Mouse (Mus musculus): ENCODE results near the gene 4930558C23Rik. TPM values are rescaled to one million over a fixed set of nuclear protein-coding genes. Genes with fewer than 3 reads are reported as not detected.
A peak's percentile ranks its signal among the peaks of the same experiment; 100 is the strongest.
"Not testable (repeated sequence)": the region's sequence is repeated elsewhere in the genome, so short reads cannot be mapped to it uniquely, and the experiment has no call there.

Gene 4930558C23Rik
- polyA plus RNA-seq (2015; fragmentation: Nextera tagmentation; extraction: Ambion mirVana), result not detected in 2 replicates

DNA sequence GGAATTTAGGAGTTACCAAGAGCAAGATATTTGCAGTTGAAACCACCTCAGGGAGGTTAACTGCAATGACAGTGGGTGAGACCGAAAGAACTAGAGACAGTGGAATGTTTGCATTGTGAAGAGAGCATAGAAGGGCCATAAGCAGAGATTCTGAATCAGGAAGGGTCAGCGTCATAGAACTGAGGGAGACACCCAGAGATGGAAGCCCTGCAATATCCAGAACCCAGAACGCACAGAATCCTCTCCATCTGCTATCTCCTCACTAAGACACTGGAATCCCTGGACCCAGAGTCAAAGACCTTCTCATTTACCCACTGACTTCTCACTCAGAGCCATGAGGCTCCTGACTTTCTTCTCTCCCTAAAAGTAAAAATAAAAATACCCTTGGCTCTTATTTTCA lies at the start of gene 4930558C23Rik:
Gene 4930558C23Rik (minus strand): TSS at position 101 of the 400 bp plus-strand sequence.
- ATAC-seq (ENCODE audit: low FRiP score), result no peak
- Histone ChIP-seq H3K9me3 (replicated peaks) (no peaks in the 10 kb centered on the region), H3K4me1 (no peaks in the 10 kb centered on the region), H3K9ac (replicated peaks) (no peak within 1 kb of the TSS), H3K4me3 (replicated peaks) (no peak within 1 kb of the TSS), H3K27me3 (replicated peaks) (no peaks in the 10 kb centered on the region), H3K27ac (replicated peaks) (no peak within 1 kb of the TSS), H3K36me3 (no peaks in the 10 kb centered on the region), H3K4me2 (no peak within 1 kb of the TSS)
- 97% methylated on average over 3 of the region's 3 CpGs for WGBS

DNA sequence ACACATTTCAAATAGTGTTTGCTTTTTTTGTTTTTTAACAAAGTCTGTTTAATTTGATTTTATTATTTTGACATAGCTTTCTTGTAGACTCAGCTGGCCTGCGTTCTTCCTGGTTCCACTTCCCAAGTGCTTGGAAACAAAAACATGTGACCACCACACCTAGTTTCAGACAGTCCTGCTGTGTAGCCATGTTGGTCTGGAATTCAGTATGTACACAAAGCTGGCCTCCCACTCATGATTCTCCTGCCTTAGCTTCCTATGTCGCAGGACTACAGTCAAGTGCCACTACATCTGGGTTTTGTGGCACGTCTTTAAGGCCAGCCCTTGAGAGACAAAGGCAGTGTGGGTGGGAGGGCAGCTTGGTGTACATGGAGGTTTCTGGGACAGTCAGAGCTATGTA lies 48.3 kb upstream of the 4930558C23Rik start:
- no peak overlapping the region for H3K9ac ChIP-seq (replicated peaks)
- H3K27ac ChIP-seq (replicated peaks), result no peak overlapping the region
- ATAC-seq (ENCODE audit: low FRiP score), result no peak
- WGBS, result 91% methylated on average over 3 of the region's 3 CpGs
- peaks cover 28% of the 10 kb centered on the region for H3K36me3 ChIP-seq
- no peaks in the 10 kb centered on the region for H3K9me3 ChIP-seq (replicated peaks)
- H3K27me3 ChIP-seq (replicated peaks), result no peaks in the 10 kb centered on the region
- H3K4me3 ChIP-seq (replicated peaks), result no peak overlapping the region
- no peaks in the 10 kb centered on the region for H3K4me1 ChIP-seq
- no peak overlapping the region for H3K4me2 ChIP-seq

GRCm38 (mm10) chr3:95450408-95450807 lies 47.8 kb upstream of the 4930558C23Rik start:
- no peak; the same call in 1 of the 2 replicates for ATAC-seq (ENCODE audit: low FRiP score)
- H3K9ac ChIP-seq (replicated peaks), result no peak overlapping the region
- no peak overlapping the region for H3K4me2 ChIP-seq
- no peaks in the 10 kb centered on the region for H3K9me3 ChIP-seq (replicated peaks)
- WGBS, result 56% methylated on average over 1 of the region's 1 CpGs
- H3K4me3 ChIP-seq (replicated peaks), result no peak overlapping the region
- no peaks in the 10 kb centered on the region for H3K4me1 ChIP-seq
- H3K36me3 ChIP-seq, result peaks cover 28% of the 10 kb centered on the region
- H3K27ac ChIP-seq (replicated peaks), result no peak overlapping the region
- no peaks in the 10 kb centered on the region for H3K27me3 ChIP-seq (replicated peaks)

GRCm38 (mm10) chr3:95445311-95445710 lies 42.7 kb upstream of the 4930558C23Rik start:
- H3K4me1 ChIP-seq, result no peaks in the 10 kb centered on the region
- no peak for ATAC-seq (ENCODE audit: low FRiP score)
- H3K9ac ChIP-seq (replicated peaks), result no peak overlapping the region
- no peak overlapping the region for H3K4me3 ChIP-seq (replicated peaks)
- no peaks in the 10 kb centered on the region for H3K9me3 ChIP-seq (replicated peaks)
- peaks cover 5% of the 10 kb centered on the region; the same call in 1 of the 2 replicates for H3K36me3 ChIP-seq
- H3K4me2 ChIP-seq, result no peak overlapping the region
- WGBS, result 87% methylated on average over 4 of the region's 4 CpGs
- H3K27me3 ChIP-seq (replicated peaks), result no peaks in the 10 kb centered on the region
- no peak overlapping the region for H3K27ac ChIP-seq (replicated peaks)

DNA sequence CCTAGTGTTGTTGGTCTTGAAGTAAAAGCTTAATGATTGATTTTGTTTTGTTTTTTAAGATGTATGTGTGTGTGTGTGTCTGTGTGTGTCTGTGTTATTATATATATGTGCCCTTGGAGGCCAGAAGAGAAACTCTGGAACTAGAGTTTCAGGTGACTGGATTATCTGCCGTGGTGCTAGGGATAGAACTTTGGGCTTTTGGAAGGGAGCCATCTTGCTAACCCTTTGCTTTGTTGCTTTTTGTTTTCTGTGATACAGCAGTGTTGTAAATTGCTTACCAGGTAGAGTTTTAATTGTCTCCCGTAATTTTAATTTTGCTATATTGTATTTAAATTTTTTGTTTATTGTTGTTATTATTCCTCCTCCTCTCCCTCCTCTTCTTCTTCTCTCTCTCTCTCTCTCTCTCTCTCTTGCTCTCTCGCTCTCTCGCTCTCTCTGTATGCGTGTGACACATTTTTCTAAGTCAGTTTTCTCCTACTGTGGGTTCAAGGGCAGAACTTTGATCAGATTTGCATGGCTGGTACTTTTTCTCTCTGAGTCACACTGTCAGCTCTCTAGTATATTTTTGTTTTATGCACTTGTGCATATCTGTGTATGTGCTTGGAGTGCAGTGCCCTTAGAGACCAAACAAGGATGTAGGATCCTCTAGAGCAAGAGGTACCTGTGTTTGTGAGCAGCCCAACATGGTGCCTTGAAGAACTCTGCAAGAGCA lies 39.9 kb upstream of the 4930558C23Rik start:
- WGBS, result 90% methylated on average over 5 of the region's 5 CpGs
- ATAC-seq (ENCODE audit: low FRiP score), result no peak

GRCm38 (mm10) chr3:95439670-95440069 lies 37.0 kb upstream of the 4930558C23Rik start:
- no peak for ATAC-seq (ENCODE audit: low FRiP score)

More for the DNA sequence above, 39.9 kb upstream of the 4930558C23Rik start:
- no peaks in the 10 kb centered on the region for H3K4me1 ChIP-seq
- no peak overlapping the region for H3K27ac ChIP-seq (replicated peaks)
- H3K4me2 ChIP-seq, result no peak overlapping the region
- H3K27me3 ChIP-seq (replicated peaks), result no peaks in the 10 kb centered on the region
- peaks cover 10% of the 10 kb centered on the region for H3K36me3 ChIP-seq
- H3K9me3 ChIP-seq (replicated peaks), result no peaks in the 10 kb centered on the region
- no peak overlapping the region for H3K9ac ChIP-seq (replicated peaks)
- H3K4me3 ChIP-seq (replicated peaks), result no peak overlapping the region

DNA sequence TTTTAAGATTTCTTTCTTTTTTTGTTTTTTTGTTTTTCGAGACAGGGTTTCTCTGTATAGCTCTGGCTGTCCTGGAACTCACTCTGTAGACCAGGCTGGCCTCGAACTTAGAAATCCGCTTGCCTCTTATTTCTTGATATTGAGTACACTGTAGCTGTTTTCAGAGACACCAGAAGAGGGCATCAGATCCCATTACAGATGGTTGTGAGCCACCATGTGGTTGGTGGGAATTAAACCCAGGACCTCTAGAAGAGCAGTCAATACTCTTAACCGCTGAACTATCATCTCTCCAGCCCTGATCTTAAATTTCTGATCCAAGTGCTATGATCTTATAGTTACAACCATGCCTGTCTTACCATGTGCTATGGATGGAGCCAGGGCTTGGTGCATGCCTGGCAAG lies 36.0 kb upstream of the 4930558C23Rik start:
- H3K9ac ChIP-seq (replicated peaks); H3K4me2 ChIP-seq; H3K9me3 ChIP-seq (replicated peaks); H3K4me3 ChIP-seq (replicated peaks); ATAC-seq (ENCODE audit: low FRiP score); H3K27me3 ChIP-seq (replicated peaks); H3K27ac ChIP-seq (replicated peaks): not testable (repeated sequence)
- peaks cover 21% of the 10 kb centered on the region for H3K4me1 ChIP-seq
- WGBS, result 94% methylated on average over 4 of the region's 4 CpGs
- H3K36me3 ChIP-seq, result peaks cover 15% of the 10 kb centered on the region

More at GRCm38 (mm10) chr3:95439670-95440069, 37.0 kb upstream of the 4930558C23Rik start:
- H3K9ac ChIP-seq (replicated peaks), result no peak overlapping the region
- peaks cover 21% of the 10 kb centered on the region for H3K4me1 ChIP-seq
- H3K36me3 ChIP-seq, result peaks cover 15% of the 10 kb centered on the region
- no peaks in the 10 kb centered on the region for H3K27me3 ChIP-seq (replicated peaks)
- no peak overlapping the region for H3K27ac ChIP-seq (replicated peaks)
- no peak overlapping the region for H3K4me3 ChIP-seq (replicated peaks)
- H3K4me2 ChIP-seq, result no peak overlapping the region
- no peaks in the 10 kb centered on the region for H3K9me3 ChIP-seq (replicated peaks)

- no peak overlapping the region for H3K9ac ChIP-seq (replicated peaks)
- no peak overlapping the region for H3K4me3 ChIP-seq (replicated peaks)
- 68% methylated on average over 1 of the region's 1 CpGs for WGBS
- peaks cover 21% of the 10 kb centered on the region for H3K4me1 ChIP-seq
- no peak for ATAC-seq (ENCODE audit: low FRiP score)
- H3K27me3 ChIP-seq (replicated peaks), result no peaks in the 10 kb centered on the region
- no peak overlapping the region for H3K27ac ChIP-seq (replicated peaks)
- H3K36me3 ChIP-seq, result peaks cover 15% of the 10 kb centered on the region
- peak overlapping the region; percentile 70 for H3K4me2 ChIP-seq
- no peaks in the 10 kb centered on the region for H3K9me3 ChIP-seq (replicated peaks)
Observed at GRCm38 (mm10) chr3:95435561-95435960, 32.9 kb upstream of the 4930558C23Rik start.

DNA sequence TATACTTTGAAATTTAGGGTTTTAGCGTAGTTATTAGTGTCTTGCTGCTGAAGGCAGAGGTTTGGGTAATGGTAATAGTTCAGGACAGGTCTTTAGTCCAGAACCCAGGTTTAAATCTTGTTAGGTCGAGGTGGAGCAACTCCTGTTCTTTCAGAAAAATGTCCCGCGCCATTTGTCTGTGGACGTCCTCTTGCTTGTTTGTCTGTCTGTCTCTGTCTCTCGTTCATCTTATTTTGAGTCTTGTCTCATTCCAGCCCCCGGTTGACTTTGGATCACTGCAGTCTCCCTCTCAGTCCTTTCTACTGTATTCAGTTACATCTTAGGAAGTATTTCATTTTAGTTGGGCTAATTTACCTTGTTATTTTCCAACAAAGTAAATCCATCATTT lies 32.3 kb upstream of the 4930558C23Rik start:
- Histone ChIP-seq H3K27ac (replicated peaks) (peak overlapping the region; percentile 80), H3K9me3 (replicated peaks) (no peaks in the 10 kb centered on the region), H3K27me3 (replicated peaks) (no peaks in the 10 kb centered on the region), H3K4me2 (peak overlapping the region; percentile 70), H3K9ac (replicated peaks) (peak overlapping the region; percentile 62), H3K4me1 (peaks cover 21% of the 10 kb centered on the region), H3K36me3 (peaks cover 15% of the 10 kb centered on the region), H3K4me3 (replicated peaks) (peak overlapping the region; percentile 81)
- no peak for ATAC-seq (ENCODE audit: low FRiP score)
- 3% methylated on average over 7 of the region's 7 CpGs for WGBS

GRCm38 (mm10) chr3:95434136-95434982 lies 31.7 kb upstream of the 4930558C23Rik start, which contains the start of gene Arnt:
Gene Arnt, plus strand, starts transcription at chr3:95434388.
- no peaks in the 10 kb centered on the region for H3K27me3 ChIP-seq (replicated peaks)

DNA sequence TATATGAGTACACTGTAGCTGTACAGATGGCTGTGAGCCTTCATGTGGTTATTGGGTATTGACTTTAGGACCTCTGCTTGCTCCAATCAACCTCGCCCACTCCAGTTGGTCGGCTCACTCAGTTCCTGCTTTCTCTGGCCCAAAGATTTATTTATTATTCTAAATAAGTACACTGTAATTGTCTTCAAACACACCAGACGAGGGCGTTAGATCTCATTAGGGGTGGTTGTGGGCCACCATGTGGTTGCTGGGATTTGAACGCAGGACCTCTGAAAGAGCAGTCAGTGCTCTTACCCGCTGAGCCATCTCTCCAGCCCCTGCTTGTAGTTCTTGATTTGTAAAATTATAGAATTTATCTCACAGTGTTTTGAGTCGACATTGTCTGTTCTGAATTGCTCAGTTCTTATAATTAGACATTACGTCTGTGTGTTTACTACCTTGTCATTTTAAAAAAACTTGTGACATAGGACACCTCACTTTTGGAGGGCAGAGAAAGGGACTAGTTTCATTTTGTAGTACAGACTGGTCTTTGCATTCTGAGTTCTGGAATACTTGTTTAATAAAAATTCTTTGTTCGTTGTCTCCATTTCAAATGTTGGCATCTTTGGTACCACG lies 30.8 kb upstream of the 4930558C23Rik start:
- Histone ChIP-seq H3K27me3 (replicated peaks) (no peaks in the 10 kb centered on the region), H3K4me2 (peak overlapping the region; percentile 70), H3K9ac (replicated peaks) (no peak overlapping the region; the same call in 1 of the 2 replicates), H3K9me3 (replicated peaks) (no peaks in the 10 kb centered on the region), H3K4me1 (peaks cover 21% of the 10 kb centered on the region), H3K27ac (replicated peaks) (peak overlapping the region; percentile 80), H3K36me3 (peaks cover 10% of the 10 kb centered on the region; the same call in 1 of the 2 replicates), H3K4me3 (replicated peaks) (peak overlapping the region; percentile 81)
- 72% methylated on average over 10 of the region's 10 CpGs for WGBS
- ATAC-seq (ENCODE audit: low FRiP score), result no peak

More at GRCm38 (mm10) chr3:95434136-95434982, 31.7 kb upstream of the 4930558C23Rik start, which contains the start of gene Arnt:
- Histone ChIP-seq H3K4me2 (peak within 1 kb of the TSS; percentile 70), H3K9me3 (replicated peaks) (no peaks in the 10 kb centered on the region), H3K27ac (replicated peaks) (peak within 1 kb of the TSS; percentile 80), H3K36me3 (peaks cover 15% of the 10 kb centered on the region), H3K4me3 (replicated peaks) (peak within 1 kb of the TSS; percentile 81), H3K9ac (replicated peaks) (peak within 1 kb of the TSS; percentile 62), H3K4me1 (peaks cover 21% of the 10 kb centered on the region)
- under 1% methylated on average over 47 of the region's 47 CpGs for WGBS
- peak; percentile 99 for ATAC-seq (ENCODE audit: low FRiP score)

Measured in neural tube, embryonic 15.5 days (tissue).